Mouse (Mus musculus) CD4-positive, CD25-positive, alpha-beta regulatory T cell, adult 2 months (primary cell): Measurements from ENCODE around the gene Gm10439.
"Not testable (repeated sequence)": the region's sequence is repeated elsewhere in the genome, so short reads cannot be mapped to it uniquely, and the experiment has no call there.

Source experiments
- DNase-seq: peaks from one replicate; pipeline ENCODE4 v3.0.0-alpha.2; 2012; ENCODE audit warnings: low read depth, low spot score

Gene Gm10439

GRCm38 (mm10) chrX:149594270-149594669, at the start of gene Gm10439:
Gene Gm10439 (plus strand): TSS chrX:149594570.
- DNase-seq, result not testable (repeated sequence)
